24 mouse cellular contexts compared by ENCODE assay signal in genomic region chr6:136473472-136474129, GRCm38 (mm10). TPM values are rescaled to one million over a fixed set of nuclear protein-coding genes. Genes with fewer than 3 reads are reported as not detected.
A peak's percentile ranks its signal among the peaks of the same experiment; 100 is the strongest.
DNase-seq lines count a peak whose midpoint lies in the region; ATAC-seq and TF ChIP-seq lines count a peak whose summit lies in the region.
"Had no signal": no experiment of that assay in that cellular context is flagged by ENCODE, and none has a peak within 500 bp of the region (broad histone marks: within the 10 kb centered on the region; RNA-seq: fewer than 3 reads in every experiment).

No protein-coding gene starts in this region.

- ATAC-seq in heart, embryonic 15.5 days (replicated peaks; ENCODE audit: insufficient number of reproducible peaks, insufficient read depth, low FRiP score, low read depth) = no peak
- peak; percentile 35 for ATAC-seq in liver, embryonic 13.5 days (ENCODE audit: low read depth)
- ATAC-seq in hindbrain, embryonic 13.5 days (ENCODE audit: low FRiP score) = no peak
- ATAC-seq: forebrain, embryonic 13.5 days had no signal

- no peak overlapping the region for H3K4me2 ChIP-seq in heart, embryonic 15.5 days
- H3K4me2 ChIP-seq in liver, embryonic 13.5 days = peak overlapping the region; percentile 56
- no peak overlapping the region for H3K4me2 ChIP-seq in hindbrain, embryonic 13.5 days
- H3K4me2 ChIP-seq: embryonic facial prominence, embryonic 12.5 days; forebrain, embryonic 13.5 days; hindbrain, embryonic 12.5 days; limb, embryonic 12.5 days had no signal

- no peaks in the 10 kb centered on the region for H3K36me3 ChIP-seq in heart, embryonic 15.5 days
- no peaks in the 10 kb centered on the region for H3K36me3 ChIP-seq in embryonic facial prominence, embryonic 10.5 days (replicated peaks)
- no peaks in the 10 kb centered on the region for H3K36me3 ChIP-seq in liver, embryonic 13.5 days
- no peaks in the 10 kb centered on the region for H3K36me3 ChIP-seq in hindbrain, embryonic 13.5 days
- H3K36me3 ChIP-seq: embryonic facial prominence, embryonic 12.5 days; hindbrain, embryonic 12.5 days; limb, embryonic 12.5 days had no signal

- no peaks in the 10 kb centered on the region for H3K9me3 ChIP-seq in heart, embryonic 15.5 days (replicated peaks)
- H3K9me3 ChIP-seq in embryonic facial prominence, embryonic 10.5 days = no peaks in the 10 kb centered on the region
- H3K9me3 ChIP-seq in liver, embryonic 13.5 days (replicated peaks) = no peaks in the 10 kb centered on the region
- H3K9me3 ChIP-seq in hindbrain, embryonic 13.5 days = no peaks in the 10 kb centered on the region
- H3K9me3 ChIP-seq: embryonic facial prominence, embryonic 12.5 days; forebrain, embryonic 13.5 days; hindbrain, embryonic 12.5 days; limb, embryonic 12.5 days had no signal

- peaks cover 39% of the 10 kb centered on the region for H3K4me1 ChIP-seq in heart, embryonic 15.5 days (replicated peaks)
- H3K4me1 ChIP-seq in bone marrow, adult 2 months (ENCODE audit: control insufficient read depth, insufficient read depth, low read length) = peaks cover 16% of the 10 kb centered on the region
- peaks cover 54% of the 10 kb centered on the region for H3K4me1 ChIP-seq in embryonic facial prominence, embryonic 10.5 days
- peaks cover 66% of the 10 kb centered on the region for H3K4me1 ChIP-seq in liver, embryonic 13.5 days (replicated peaks)
- peaks cover 41% of the 10 kb centered on the region for H3K4me1 ChIP-seq in hindbrain, embryonic 13.5 days (replicated peaks)

- H3K27ac ChIP-seq in heart, embryonic 15.5 days = peak overlapping the region; percentile 7; the same call in 1 of the 2 replicates
- peak overlapping the region; percentile 27 for H3K27ac ChIP-seq in bone marrow, adult 2 months (ENCODE audit: control insufficient read depth, insufficient read depth, low read depth, low read length, poor library complexity)
- H3K27ac ChIP-seq in embryonic facial prominence, embryonic 10.5 days (replicated peaks) = peak overlapping the region; percentile 8; the same call in 1 of the 2 replicates
- peak overlapping the region; percentile 93 for H3K27ac ChIP-seq in liver, embryonic 13.5 days
- H3K27ac ChIP-seq in hindbrain, embryonic 13.5 days = no peak overlapping the region
- H3K27ac ChIP-seq: embryonic facial prominence, embryonic 12.5 days; forebrain, embryonic 13.5 days; hindbrain, embryonic 12.5 days; limb, embryonic 12.5 days had no signal

- no peak for TF ChIP-seq POLR2A in bone marrow, adult 2 months (IDR thresholded peaks at IDR 0.05; ENCODE audit: borderline replicate concordance, control insufficient read depth, low read depth, low read length)

- no peak overlapping the region for H3K4me3 ChIP-seq in heart, embryonic 15.5 days
- H3K4me3 ChIP-seq in bone marrow, adult 2 months (replicated peaks; ENCODE audit: control insufficient read depth, low read depth, low read length) = no peak overlapping the region
- H3K4me3 ChIP-seq in embryonic facial prominence, embryonic 10.5 days = no peak overlapping the region
- H3K4me3 ChIP-seq in liver, embryonic 13.5 days (replicated peaks) = peak overlapping the region; percentile 12; the same call in 1 of the 2 replicates
- H3K4me3 ChIP-seq in hindbrain, embryonic 13.5 days = no peak overlapping the region
- H3K4me3 ChIP-seq: embryonic facial prominence, embryonic 12.5 days; forebrain, embryonic 13.5 days; hindbrain, embryonic 12.5 days; limb, embryonic 12.5 days; myocyte had no signal

- H3K27me3 ChIP-seq in heart, embryonic 15.5 days = no peaks in the 10 kb centered on the region
- no peaks in the 10 kb centered on the region for H3K27me3 ChIP-seq in embryonic facial prominence, embryonic 10.5 days (replicated peaks; ENCODE audit: low read depth, poor library complexity, severe bottlenecking)
- no peaks in the 10 kb centered on the region for H3K27me3 ChIP-seq in liver, embryonic 13.5 days
- no peaks in the 10 kb centered on the region for H3K27me3 ChIP-seq in hindbrain, embryonic 13.5 days
- H3K27me3 ChIP-seq: embryonic facial prominence, embryonic 12.5 days; forebrain, embryonic 13.5 days; hindbrain, embryonic 12.5 days; limb, embryonic 12.5 days had no signal

- WGBS in heart, embryonic 15.5 days = 30% methylated on average over 11 of the region's 11 CpGs
- WGBS in bone marrow, adult 2 months = 50% methylated on average over 11 of the region's 11 CpGs
- 80% methylated on average over 11 of the region's 11 CpGs for WGBS in embryonic facial prominence, embryonic 10.5 days
- 18% methylated on average over 11 of the region's 11 CpGs for WGBS in liver, embryonic 13.5 days (ENCODE audit: insufficient replicate concordance)
- WGBS in hindbrain, embryonic 13.5 days = 86% methylated on average over 11 of the region's 11 CpGs

- TF ChIP-seq CTCF in bone marrow, adult 2 months (IDR thresholded peaks at IDR 0.05; ENCODE audit: control insufficient read depth, insufficient read depth, low read length) = no peak

- H3K9ac ChIP-seq in heart, embryonic 15.5 days = no peak overlapping the region
- H3K9ac ChIP-seq in liver, embryonic 13.5 days = peak overlapping the region; percentile 42; the same call in 1 of the 2 replicates
- no peak overlapping the region for H3K9ac ChIP-seq in hindbrain, embryonic 13.5 days
- H3K9ac ChIP-seq: embryonic facial prominence, embryonic 12.5 days; forebrain, embryonic 13.5 days; hindbrain, embryonic 12.5 days; limb, embryonic 12.5 days had no signal

- no peak for DNase-seq in heart, adult 8-10 months (ENCODE audit: low spot score)
- no peak for DNase-seq in embryonic facial prominence, embryonic 10.5 days (ENCODE audit: low spot score)
- no peak for DNase-seq in liver, embryonic 13.5 days
- DNase-seq in kidney, adult 11 months = no peak
- DNase-seq in layer of hippocampus, postnatal 14 days (ENCODE audit: low spot score in 2 of 2) = no peak
- DNase-seq: adrenal gland, postnatal 36 days; cerebellum, adult 11 months; cerebellum, postnatal 36 days; kidney, adult 2 months; kidney, postnatal 36 days; lung, postnatal 10 days; spleen, adult 18-20 months; thymus, postnatal 25 days had no signal

RNA-seq across cellular contexts. Expression of gene Atf7ip, which starts 32.4 kb away (rescaled TPM):
- polyA plus RNA-seq in heart, embryonic 15.5 days (2015; fragmentation: Nextera tagmentation; extraction: Ambion mirVana) = 30.3 and 32.6 TPM in 2 replicates
- 10 to 100 TPM; 68.3 to 94.1 (median 76.8) TPM for total RNA-seq in heart, adult 8-10 months (2022)
- polyA plus RNA-seq in bone marrow, adult 2 months (2011; ENCODE audit: insufficient read depth, insufficient read length, low replicate concordance, missing spikeins) = 39.2 and 53.1 TPM in 2 replicates
- 48.0 and 50.9 TPM in 2 replicates for polyA plus RNA-seq in embryonic facial prominence, embryonic 10.5 days (2016; fragmentation: Nextera tagmentation; extraction: Ambion mirVana)
- 12.5 and 16.6 TPM in 2 replicates for polyA plus RNA-seq in liver, embryonic 13.5 days (2015; fragmentation: Nextera tagmentation; extraction: Ambion mirVana)
- total RNA-seq in layer of hippocampus, postnatal 14 days (2021) = 100 to 1,000 TPM; 108 to 121 TPM
- polyA plus RNA-seq in hindbrain, embryonic 13.5 days (2015; fragmentation: Nextera tagmentation; extraction: Ambion mirVana) = 43.3 and 43.5 TPM in 2 replicates

RNA-seq across cellular contexts. Expression of gene E330021D16Rik, which starts 58.2 kb away (rescaled TPM):
- not detected in 2 replicates for polyA plus RNA-seq in heart, embryonic 15.5 days (2015; fragmentation: Nextera tagmentation; extraction: Ambion mirVana)
- total RNA-seq in heart, adult 8-10 months (2022) = not detected
- polyA plus RNA-seq in bone marrow, adult 2 months (2011; ENCODE audit: insufficient read depth, insufficient read length, low replicate concordance, missing spikeins) = not detected in 2 replicates
- 0.15 TPM in 1 of 2 replicates, not detected in the other for polyA plus RNA-seq in embryonic facial prominence, embryonic 10.5 days (2016; fragmentation: Nextera tagmentation; extraction: Ambion mirVana)
- 0.22 TPM in 1 of 2 replicates, not detected in the other for polyA plus RNA-seq in liver, embryonic 13.5 days (2015; fragmentation: Nextera tagmentation; extraction: Ambion mirVana)
- total RNA-seq in layer of hippocampus, postnatal 14 days (2021) = not detected
- polyA plus RNA-seq in hindbrain, embryonic 13.5 days (2015; fragmentation: Nextera tagmentation; extraction: Ambion mirVana) = not detected in 2 replicates
- total RNA-seq: adrenal gland, postnatal 36 days; granulocyte monocyte progenitor cell, adult 5-6 weeks; neutrophil, adult 5-6 weeks had no signal
- polyA plus RNA-seq: embryonic facial prominence, embryonic 12.5 days; forebrain, embryonic 13.5 days; hindbrain, embryonic 12.5 days; limb, embryonic 12.5 days; myocyte; stomach, embryonic 16.5 days had no signal
